Mouse (Mus musculus): ENCODE results near the gene Rhob. TPM values are rescaled to one million over a fixed set of nuclear protein-coding genes. Genes with fewer than 3 reads are reported as not detected.

Rhob gene
- 100 to 1,000 TPM; 196 to 244 (median 223) TPM for total RNA-seq (2022)

DNA sequence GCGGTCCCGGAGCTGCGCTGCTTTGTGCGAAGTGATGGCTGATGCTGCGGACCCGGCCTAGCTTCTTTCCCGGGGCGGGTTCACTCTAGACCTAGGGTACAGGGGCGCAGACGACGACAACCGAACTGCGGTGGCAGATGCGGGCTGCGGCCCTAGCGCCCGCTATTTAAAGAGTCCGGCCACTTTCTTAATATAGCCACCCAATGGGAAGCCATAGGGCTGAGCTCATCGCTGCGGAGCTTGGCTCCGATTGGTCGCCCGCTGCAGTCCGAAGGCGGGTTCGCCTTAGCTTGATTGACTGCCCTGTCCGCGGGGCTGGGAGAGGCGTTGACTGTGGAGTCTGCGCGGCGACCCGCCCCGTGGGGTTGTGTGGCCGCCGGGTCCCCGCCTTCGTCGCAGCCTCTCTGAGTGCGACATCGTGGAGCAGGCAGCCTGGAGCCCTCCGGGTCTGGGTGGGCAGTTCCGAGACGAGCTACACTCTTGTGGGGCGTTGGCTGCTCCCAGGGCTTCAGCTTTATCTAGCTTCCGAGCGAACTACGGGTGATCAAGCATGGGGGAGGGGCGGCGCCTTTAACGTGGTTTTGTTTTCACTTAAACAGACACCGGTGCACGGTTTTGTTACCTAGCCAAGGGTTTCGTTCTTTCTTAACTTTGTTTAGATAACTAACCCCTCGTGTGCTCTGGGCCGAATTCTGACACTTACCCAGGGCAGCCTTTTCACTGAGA lies at the start of gene Rhob:
Gene Rhob (minus strand): TSS at position 139 of the 726 bp plus-strand sequence.
- DNase-seq, result peak; percentile 99

DNA sequence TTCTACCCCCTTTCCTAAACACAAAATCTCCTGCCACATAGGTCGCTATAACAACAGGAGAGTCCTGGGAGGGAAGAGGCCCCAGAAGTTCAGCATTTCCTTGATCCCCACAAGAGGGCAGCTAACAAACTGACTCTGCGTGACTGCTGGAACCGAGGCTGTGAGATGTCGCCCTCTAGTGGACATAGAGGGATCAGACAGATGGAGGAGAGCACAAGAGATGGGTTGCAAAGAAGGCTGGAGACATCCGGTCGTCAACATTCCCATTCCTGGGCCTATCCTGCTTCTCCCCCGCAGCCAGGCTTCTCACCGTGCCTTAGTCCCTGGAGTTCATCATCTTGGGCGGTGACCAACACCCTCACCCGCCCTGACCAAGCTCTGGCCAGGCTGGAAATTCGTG lies 47.5 kb upstream of the Rhob start:
- DNase-seq, result peak; percentile 62

DNA sequence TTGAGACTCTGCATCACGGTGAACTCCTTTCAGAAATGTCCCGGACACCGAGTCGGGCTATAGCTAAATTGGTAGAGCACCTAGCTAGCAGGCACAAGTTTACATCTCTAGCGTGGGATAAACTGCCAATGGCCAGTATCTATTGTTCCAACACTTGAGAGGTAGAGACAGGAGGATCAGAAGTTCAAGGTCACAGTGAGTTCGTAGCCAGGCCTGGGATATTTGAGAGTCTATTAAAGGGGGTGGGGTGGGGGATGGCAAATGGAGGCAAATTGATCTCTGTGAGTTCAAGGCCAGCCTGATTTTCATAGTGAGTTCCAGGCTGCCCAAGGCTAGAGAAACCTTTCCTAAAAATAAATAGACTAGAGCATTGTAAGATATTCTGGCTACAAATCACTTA lies 47.0 kb upstream of the Rhob start:
- no peak for DNase-seq

DNA sequence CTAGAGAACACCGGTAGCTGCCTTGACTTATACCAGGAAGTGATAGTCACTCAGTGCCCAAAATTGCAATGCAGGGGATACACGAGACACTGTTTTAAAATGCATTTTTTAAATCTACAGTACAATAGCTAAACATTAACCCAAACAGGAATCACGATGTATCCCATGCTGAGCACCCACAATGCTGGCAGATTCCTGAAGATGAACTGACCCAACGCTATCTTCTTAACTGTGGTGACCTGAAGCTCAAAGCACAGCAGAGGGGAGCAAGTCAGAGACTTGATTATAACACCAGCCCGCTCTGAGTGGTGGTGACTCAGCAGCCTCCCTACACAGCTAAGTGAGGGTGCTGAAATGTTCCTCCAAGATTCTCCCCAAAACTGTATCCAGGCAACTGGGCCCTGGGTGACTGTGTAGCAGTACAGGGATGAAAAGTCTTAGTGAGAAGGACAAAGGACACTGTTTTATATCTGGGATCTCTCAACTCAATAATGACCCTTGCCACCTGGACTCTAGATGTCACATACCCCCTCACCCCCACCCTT lies 45.3 kb upstream of the Rhob start:
- DNase-seq, result no peak

- DNase-seq, result no peak
Measured at GRCm38 (mm10) chr12:8542371-8542770, 42.6 kb upstream of the Rhob start.

- no peak for DNase-seq
Measured at GRCm38 (mm10) chr12:8539471-8539870, 39.7 kb upstream of the Rhob start.

DNA sequence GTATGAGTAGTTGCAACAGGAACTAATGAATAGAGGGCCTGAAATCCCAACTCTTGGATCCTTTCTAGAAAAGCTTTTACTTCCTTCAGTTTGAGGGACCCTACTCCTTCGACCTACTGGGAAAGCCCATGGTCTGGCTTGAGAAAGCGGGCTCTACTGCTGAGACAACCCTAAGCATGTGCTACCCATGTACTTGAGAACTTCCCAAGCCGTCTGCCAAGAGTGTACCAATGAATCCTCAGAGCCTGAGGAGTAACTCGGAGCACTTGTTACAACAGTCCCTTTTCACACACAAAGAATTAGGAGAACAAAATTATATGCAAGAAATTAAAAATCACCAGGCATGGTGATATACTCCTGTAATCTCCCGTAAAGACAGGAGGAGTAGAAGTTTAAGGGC lies 37.5 kb upstream of the Rhob start:
- DNase-seq, result no peak

DNA sequence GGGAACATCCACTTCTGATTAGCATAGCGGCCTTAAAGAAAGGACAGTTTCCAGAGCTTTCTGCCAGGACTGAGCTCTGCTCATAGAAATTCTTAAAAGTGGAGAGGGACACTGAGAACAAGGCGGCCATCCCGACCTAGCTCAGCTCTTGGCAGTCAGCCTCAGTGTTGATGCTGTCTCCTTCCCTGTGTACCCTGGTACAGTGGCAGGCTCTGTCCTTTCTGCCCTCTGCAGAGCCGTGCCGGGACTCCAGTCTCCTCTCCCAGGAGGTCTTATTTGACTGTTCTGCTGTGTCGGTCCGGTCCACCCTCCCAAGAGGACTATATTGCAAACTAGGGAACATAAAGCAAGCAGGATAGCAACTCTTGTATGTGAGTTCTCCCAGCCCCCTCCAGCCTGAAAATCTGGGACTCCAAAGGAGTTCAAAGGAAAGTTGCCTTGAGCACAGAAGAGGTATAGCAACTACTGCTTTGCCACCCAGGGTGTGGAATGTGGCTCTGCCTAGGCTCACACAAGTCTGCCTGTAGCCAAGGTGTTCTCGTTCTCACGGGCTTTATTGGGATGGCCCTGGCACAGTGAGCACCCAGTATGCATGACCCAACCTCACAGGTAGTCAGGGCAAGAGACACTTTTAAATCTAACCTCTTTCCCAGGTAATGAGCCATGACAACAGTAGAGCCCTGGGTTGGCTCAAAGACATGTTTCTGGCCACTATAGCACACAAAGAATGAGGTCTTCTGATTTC lies 36.6 kb upstream of the Rhob start:
- no peak for DNase-seq

DNA sequence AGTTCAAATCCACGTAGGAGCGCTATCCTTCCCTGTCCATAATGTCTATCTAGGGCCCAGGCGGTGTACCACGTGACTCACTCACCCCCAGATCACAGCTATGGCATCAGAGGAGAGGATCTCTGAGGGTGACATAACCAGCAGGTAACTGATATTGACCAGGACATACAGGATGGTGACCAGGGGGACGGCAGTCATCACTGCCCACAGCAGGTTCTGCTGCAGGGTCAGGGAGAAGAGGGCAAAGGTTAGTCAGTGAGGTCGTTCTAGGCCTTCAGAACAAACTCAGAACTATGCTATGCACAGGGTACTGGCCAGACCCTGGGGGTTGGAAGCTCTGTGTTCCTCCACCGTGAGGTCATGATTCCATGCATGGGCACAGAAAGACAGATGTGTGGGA lies 35.8 kb upstream of the Rhob start:
- DNase-seq, result no peak

GRCm38 (mm10) chr12:8534915-8535314 lies 35.1 kb upstream of the Rhob start:
- DNase-seq, result no peak

- no peak for DNase-seq
Measured at GRCm38 (mm10) chr12:8527770-8528169, 28.0 kb upstream of the Rhob start.

- no peak for DNase-seq
Measured at GRCm38 (mm10) chr12:8527175-8527574, 27.4 kb upstream of the Rhob start.

GRCm38 (mm10) chr12:8524062-8524461 lies 24.3 kb upstream of the Rhob start:
- no peak for DNase-seq

DNA sequence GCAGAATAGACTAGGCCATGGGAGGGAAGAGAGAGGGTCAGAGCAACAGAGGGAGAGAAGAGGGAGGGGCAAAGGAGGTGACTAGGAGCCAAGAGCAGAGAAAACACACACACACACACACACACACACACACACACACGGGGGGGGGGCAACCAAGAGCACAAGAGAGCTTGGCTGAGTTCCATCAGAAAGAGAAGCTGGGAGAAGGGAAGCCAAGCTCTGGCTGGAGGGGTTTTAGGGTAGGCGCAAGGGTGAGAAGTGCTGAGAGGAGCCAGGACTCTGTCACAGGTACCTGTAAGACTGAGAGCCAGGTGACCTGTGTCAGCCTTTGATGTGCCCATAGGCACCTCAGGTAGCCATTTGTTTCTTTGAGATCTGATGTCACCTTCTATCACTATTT lies 22.9 kb upstream of the Rhob start:
- DNase-seq, result no peak

- peak; percentile 58 for DNase-seq
Measured at GRCm38 (mm10) chr12:8521375-8522047, 21.7 kb upstream of the Rhob start.

DNA sequence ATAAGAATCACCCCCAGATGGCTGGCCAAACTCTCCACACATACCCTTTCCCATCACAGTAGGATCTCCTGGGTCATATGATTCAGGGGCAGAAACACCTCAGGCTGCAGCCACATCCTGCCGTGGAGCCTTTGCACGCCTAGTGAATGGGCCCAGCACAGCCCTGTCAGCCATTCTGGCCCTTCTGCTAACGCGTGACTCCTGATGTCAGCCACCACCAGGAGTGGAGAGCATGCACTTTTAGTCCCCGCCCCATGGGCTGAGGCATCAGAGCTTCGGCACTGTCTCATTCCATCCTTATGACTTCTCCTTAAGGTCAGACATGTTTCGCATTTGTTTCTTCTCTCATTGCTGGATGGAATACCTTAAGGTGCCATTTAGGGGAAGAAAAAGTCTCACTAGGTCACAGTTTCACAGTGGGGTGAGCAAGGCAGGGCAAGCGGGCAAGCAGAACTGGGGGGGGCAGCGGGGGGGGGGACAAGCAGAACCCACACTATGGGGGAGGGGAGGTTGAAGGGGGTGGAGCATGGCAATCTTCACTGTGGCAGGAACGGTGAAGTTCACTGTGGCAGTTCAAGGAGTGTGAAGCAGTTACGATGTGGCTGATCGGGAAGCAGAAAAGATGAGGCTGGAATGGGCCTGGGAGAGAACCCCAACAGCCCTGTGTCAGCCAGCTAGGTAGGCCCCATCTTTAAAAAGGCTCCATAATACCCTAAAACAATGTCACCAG lies 19.8 kb upstream of the Rhob start:
- DNase-seq, result no peak

DNA sequence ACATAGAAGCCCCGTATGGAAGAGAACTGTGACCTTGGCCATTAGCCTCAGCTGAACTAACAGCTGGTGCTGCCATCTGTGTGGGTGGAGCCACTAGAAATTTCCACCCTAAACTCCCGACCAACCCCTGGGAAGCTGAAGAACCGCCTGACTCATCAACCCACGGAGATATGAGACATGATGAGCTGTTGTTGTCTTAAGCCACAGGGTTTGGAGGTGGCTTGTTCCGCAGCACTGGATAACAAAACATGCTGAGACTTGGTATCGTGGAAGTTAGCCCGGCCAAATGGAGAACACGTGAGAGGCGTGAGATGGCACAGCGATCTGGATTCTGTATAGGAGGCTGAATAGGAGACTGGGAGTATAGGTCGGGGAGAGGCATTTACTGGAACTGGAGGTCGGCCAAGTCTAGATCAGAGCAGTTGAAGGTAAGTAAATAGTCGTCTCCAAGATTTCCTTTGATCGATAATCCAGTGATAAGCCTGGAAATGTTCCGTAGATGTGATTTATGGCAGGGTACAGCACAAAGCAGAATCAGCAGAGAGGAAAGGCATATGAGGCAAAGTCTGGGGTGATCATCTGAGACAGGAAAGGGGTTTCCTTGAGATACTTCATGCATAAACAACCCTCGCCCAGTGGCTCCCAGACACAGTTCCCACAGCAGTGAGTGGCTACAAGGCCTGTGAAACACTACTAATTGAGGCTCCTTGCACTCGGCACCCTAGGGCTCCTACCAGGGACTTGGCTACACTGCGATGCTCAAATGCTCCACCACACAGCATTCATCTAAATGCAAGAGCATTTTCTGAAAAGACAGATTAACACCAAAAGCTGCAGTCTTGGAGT lies 11.5 kb upstream of the Rhob start:
- peak; percentile 42 for DNase-seq

GRCm38 (mm10) chr12:8510317-8510988 lies 10.6 kb upstream of the Rhob start:
- DNase-seq, result no peak

DNA sequence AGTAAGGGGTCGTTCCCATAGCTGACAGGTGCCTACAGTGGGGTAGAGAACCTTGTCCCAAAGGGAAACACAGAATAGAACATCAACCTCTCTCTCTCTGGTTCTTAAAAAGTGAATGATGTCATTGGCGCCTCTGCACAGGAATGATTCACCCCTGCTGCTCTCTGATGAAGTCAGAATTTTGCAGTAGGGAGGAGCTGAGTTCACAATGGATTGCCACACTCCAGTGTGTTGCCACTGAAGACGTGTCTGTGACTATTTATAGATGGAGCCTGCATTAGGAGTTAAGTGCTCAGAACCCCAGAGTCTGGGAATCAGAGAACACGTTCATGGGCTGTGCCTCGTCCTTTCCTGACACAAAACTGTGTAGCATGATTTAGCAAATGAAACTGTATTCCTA lies 9.9 kb upstream of the Rhob start:
- peak; percentile 40 for DNase-seq

- DNase-seq, result no peak
Measured at GRCm38 (mm10) chr12:8506954-8507707, 7.3 kb upstream of the Rhob start.
